Mouse (Mus musculus) frontal cortex, adult 2 months (tissue): ENCODE data around the gene Taar2. TPM values are rescaled to one million over a fixed set of nuclear protein-coding genes. Genes with fewer than 3 reads are reported as not detected.

Experiments
- DNase-seq, 2 experiments: peaks; one replicate each; pipeline ENCODE4 v3.0.0; 2022; ENCODE audit warnings: low spot score in 1 of 2; ENCODE audit errors: extremely low spot score in 1 of 2
- polyA plus RNA-seq: library from polyadenylated mRNA; depleted of rRNA; stranded (reverse); fragments of >200 nt; gene quantifications from 2 replicates; pipeline ENCODE4 v1.2.3, GENCODE M21; 2012; rRNA removed

Taar2 gene
- polyA plus RNA-seq, 1 experiment: not detected

DNA sequence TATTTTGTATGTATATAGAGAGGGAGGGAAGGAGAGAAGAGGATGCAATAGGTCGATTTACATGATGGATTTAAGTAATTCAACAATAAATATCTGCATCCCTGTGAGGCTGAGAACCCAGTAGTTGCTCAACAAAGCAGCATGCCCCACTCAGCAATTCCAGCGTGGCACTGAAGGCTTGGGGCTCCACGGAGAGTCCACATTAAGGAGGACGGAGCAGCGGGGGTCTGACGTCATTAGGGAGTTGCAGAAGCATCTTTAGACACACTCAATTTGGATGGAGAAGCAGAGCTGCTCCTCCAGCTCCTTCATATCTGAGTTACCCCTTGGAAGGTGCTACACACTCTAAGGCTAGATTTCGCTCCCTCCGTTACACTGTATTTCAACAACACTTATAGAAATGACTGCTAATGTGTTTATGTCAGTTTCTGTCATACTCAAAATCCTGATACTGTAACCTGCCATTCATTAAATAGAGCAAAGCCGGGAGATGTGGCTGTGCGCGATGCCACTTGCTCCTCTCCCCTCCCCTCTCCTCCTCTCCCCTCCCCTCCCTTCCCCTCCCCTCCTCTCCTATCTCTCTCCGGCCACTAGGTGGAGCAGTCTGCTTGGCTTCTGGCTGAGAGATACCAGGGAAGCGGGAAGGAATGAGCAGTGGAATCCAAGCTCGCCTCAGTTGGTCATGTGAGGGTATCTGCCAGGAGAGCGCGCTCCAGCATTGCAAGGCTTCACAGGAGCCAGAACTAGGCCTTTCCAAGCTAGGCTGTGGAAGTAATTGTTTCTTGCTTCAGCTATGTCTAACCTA, 40.7 kb downstream of the Taar2 start:
- DNase-seq: peak; percentile 25 to 84

DNA sequence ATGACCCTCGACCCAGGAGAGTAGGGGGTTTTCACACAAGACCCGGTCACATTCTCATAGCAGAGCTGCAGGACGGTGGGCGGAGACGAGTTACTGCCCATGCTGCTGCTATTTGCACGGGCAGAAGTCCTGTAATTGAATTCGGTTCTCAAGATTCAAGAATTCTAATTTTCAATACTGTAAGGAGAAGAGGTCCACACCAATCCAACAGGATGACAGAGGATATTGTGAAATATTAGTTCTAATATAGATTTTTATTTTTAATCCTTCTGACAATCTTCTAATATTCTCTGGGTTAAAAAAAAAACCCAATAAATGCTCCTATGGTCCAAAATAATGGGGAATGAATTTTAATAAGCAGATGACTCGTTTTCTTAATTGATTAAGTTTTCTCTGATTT, 47.2 kb downstream of the Taar2 start, which contains the start of gene Taar6:
Taar6 (minus strand) TSS at position 101 of the 400 bp plus-strand sequence.
- no peak for DNase-seq

DNA sequence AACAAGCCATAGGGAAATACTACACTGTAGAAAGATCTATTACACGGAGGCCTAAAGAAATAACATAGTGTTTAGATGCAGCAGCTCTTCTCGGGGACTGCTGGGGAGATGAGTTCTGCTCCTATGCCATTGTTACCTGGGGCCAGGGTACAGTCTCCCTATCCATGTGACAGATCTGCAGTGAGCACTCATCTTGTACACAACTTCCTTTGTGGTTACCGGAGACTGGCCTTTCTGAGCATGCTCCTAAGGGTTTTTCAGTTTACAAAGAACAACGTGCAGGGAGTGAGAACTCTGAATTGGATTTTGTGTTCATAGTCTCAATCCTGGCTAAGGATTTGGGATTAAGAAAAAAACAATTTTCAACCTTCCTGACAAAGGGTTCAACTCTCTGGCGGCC, 48.0 kb downstream of the Taar2 start:
- no peak for DNase-seq

Other genes starting within 250 kb of the Taar2 start
- gene Rps12, start 151.3 kb upstream of the Taar2 start, polyA plus RNA-seq: 1,411 and 1,452 TPM in 2 replicates
- 20.6 and 29.9 TPM in 2 replicates for gene Slc18b1, start 141.6 kb upstream of the Taar2 start, polyA plus RNA-seq
- 0.04 and 0.12 TPM in 2 replicates for gene Vnn3, start 87.1 kb upstream of the Taar2 start, polyA plus RNA-seq
- 0.50 and 0.61 TPM in 2 replicates for gene Vnn1, start 43.9 kb upstream of the Taar2 start, polyA plus RNA-seq
- gene Taar1, start 18.2 kb upstream of the Taar2 start, polyA plus RNA-seq: not detected in 2 replicates
- gene Taar3, start 11.0 kb downstream of the Taar2 start, polyA plus RNA-seq: not detected in 2 replicates
- gene Taar4, start 21.9 kb downstream of the Taar2 start, polyA plus RNA-seq: not detected in 2 replicates
- not detected in 2 replicates for gene Taar5, start 32.1 kb downstream of the Taar2 start, polyA plus RNA-seq
- not detected in 2 replicates for gene Taar6, start 47.1 kb downstream of the Taar2 start, polyA plus RNA-seq
- gene Taar7a, start 54.9 kb downstream of the Taar2 start, polyA plus RNA-seq: not detected in 2 replicates
- gene Taar7b, start 61.4 kb downstream of the Taar2 start, polyA plus RNA-seq: not detected in 2 replicates
- not detected in 2 replicates for gene Taar7d, start 88.7 kb downstream of the Taar2 start, polyA plus RNA-seq
- not detected in 2 replicates for gene Taar7e, start 99.0 kb downstream of the Taar2 start, polyA plus RNA-seq
- gene Taar7f, start 110.9 kb downstream of the Taar2 start, polyA plus RNA-seq: not detected in 2 replicates
- gene Taar8a, start 137.9 kb downstream of the Taar2 start, polyA plus RNA-seq: not detected in 2 replicates
- gene Taar8b, start 153.7 kb downstream of the Taar2 start, polyA plus RNA-seq: not detected in 2 replicates
- gene Taar8c, start 163.3 kb downstream of the Taar2 start, polyA plus RNA-seq: not detected in 2 replicates
- gene Taar9, start 171.0 kb downstream of the Taar2 start, polyA plus RNA-seq: not detected in 2 replicates
- 174 and 175 TPM in 2 replicates for gene Stx7, start 210.7 kb downstream of the Taar2 start, polyA plus RNA-seq